Mouse (Mus musculus): ENCODE results near the gene Sdk2.

Gene Sdk2

DNA sequence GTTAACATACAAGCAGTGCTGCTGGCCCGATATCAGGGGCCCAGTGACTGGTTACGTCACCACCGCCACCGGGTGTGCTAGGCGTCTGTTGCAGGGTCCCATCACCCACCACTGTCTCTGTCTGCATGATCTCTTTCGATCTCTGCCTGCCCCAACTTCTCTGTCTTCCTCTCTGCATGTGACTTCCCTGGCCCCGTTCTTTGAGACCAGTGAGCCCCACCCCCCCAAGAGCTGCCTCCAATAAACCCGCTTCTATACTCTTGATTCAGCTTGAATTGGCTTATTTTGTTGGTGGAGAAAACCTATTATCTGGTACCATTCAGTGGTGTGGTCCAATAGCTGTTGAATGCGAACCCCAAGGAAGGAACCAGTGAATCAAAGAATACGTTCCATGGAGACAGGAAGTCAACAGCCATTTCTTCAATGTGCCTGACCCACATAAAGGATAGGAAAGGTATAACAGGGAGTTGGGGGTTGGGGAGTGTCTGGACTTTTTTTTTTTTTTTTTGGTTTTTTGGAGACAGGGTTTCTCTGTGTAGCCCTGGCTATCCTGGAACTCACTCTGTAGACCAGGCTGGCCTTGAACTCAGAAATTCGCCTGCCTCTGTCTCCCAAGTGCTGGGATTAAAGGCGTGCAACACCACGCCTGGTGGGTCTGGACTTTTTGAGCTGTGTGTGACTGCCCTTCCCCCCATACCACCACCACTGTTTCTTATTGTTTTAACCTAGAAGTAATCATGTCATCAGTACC, 279.2 kb downstream of the Sdk2 start:
- no peak for DNase-seq (ENCODE audit: low spot score)

DNA sequence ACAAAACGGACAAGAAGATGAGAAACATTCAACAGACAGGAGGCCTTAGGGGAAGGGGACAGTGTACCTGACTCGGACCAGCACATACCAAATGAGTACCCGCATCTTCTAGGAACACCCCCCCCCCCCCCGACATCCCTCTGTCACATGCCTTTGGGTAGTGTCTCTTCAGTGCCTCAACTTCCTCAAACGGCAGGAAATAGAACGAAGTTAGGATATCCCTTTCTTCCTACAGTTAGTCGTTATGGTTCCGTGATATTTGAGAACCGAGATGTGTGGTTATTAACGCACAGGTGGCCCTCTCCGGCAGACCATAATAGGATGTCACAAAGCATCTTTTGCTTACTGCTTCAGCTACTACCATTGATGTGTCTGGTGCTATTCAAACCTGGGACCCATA, 279.8 kb downstream of the Sdk2 start:
- DNase-seq (ENCODE audit: low spot score) = no peak

DNA sequence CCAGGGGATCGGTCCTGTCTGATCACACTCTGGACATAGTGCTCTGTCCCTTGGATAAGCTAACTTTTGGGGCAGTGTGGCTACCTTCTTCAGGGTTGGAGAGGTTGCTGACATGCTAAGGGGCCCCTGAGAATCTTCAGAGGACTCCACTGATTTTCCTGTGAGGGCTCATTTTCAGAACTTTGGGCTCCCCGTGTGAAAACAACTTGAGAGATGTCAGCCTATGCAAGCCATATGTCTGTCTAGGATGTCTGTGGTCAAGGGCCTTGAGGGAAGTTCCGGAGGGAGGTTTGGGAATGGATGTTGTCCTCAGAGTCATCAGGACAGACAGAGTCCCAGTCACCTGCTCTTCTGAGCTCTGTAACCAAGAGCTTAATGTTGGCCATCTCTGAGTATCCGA, 280.5 kb downstream of the Sdk2 start:
- DNase-seq (ENCODE audit: low spot score) = no peak

DNA sequence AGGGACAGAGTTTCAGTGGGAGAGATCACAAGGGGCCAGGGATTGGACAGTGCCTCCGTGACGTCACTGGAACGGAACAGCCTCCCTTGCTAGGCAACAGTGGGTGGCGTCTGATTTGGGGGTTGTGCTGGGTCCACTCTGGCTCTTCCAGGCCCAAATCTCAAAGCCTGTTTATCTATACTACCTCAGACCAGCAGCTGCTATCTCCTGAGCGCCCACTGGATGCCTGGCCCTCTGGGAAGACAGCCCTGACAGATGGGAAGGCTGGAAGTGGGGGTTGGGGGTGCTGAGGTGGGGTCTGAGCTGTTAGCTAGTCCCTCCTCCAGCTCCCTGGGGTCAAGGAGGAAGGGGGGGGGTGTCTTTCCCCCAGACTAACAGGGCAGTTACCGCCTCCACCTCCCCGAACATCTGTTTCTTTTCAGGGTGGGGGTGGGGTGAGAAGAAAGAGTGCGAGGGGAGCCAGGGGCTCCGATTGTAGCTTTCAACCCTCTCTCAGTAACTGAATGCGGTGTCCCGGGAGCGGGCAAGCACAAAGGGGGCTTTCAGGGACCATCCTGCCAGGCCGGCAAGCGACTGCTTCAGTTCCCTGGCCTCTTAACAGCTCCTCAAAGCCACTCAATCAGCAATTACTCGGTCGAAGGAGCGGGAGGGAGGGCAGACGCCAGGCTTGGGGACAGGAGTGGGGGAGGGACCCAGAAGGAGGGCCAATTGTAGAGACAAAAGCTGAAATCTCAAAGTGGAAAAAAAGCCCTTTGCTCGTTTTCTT, 281.3 kb downstream of the Sdk2 start:
- peak; percentile 69 for DNase-seq (ENCODE audit: low spot score)

DNA sequence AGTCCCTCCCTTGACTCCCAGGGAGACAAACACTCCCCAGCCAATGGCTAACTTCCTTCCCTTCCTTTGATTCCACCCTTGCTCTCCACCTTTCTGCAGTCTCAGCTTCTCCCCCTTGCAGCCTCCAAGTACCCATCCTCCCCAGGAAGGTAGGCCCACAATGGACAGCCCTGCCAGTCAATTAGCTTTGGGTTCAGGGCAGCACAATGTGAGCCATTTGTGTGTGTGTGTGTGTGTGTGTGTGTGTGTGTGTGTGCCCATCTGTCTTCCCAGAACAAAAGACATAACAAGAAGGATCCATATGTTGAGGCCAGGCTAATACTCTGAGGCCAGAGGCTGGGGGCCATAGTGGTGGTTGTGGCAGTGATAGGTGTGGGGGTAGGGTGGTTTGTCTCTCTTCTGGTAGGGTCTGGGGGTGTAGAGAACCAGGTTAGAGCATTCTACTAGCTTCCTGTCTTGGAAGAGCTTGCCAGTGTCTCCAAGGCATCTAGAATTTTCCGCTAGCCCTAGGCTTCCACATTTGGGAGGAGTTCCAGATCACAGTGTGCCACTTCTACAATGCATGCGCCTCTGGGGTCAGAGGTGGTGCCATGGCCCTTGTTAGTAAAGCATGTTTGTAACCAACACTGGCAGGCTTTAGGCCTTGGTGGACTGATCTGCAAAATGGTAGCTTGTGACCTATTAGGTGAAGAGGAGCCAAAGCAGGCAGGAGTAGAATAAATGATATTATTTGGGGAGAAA, 282.0 kb downstream of the Sdk2 start:
- no peak for DNase-seq (ENCODE audit: low spot score)

DNA sequence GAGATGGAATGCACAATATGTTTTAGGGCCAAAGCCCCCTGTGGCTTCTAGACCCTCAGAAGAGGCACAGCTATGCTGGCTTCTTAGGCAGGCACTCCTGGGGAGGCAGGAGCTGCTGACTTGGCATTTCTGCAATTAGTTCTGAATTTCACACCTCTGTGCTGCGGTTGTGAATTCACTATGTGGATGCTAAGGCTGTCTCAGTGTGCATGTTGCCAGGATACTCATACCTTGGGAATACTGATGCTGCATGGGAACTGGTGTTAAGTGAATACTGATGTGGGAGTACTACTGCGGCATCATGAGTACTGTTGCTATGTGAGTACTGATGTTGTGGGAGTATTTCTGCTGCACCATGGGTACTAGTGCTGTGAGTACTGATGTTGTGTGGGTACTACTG, 284.4 kb downstream of the Sdk2 start:
- DNase-seq (ENCODE audit: low spot score) = no peak

DNA sequence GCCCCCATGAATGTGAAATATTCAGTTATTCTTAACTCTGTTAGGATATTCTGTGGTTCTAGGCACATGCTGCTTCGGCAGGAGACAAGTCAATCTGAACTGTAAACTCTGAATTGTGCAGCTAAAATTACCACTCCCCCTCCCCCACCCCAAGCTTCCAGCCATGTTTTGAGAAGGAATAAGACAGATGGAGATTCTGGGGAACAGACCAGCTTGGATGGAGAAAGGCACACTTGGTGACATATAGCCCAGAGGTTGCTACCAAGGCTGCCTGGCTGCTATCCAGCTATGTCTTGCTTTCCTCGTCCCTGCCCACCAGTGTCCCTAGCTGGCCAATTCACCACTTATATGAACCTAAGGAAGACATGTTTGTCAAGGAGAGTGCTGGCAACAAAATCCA, 284.8 kb downstream of the Sdk2 start:
- DNase-seq (ENCODE audit: low spot score) = no peak

DNA sequence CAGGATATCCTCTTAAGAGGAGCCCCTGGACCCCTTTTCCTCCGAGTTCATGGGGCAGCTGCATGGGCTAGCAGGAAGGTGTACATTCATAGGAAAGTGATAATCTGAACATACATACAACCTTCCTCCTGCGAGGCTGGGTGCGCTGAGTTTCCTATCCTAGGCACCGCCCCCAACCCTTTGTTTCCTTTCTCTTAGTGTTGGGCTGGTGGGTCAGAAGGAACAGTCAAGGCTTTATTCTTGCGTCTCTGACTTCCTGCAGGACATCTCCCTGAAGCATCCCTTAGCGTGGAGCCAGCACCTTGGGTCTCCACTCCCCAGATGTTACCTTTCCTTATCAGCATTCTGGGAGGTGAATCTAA, 287.2 kb downstream of the Sdk2 start:
- no peak for DNase-seq (ENCODE audit: low spot score)

DNA sequence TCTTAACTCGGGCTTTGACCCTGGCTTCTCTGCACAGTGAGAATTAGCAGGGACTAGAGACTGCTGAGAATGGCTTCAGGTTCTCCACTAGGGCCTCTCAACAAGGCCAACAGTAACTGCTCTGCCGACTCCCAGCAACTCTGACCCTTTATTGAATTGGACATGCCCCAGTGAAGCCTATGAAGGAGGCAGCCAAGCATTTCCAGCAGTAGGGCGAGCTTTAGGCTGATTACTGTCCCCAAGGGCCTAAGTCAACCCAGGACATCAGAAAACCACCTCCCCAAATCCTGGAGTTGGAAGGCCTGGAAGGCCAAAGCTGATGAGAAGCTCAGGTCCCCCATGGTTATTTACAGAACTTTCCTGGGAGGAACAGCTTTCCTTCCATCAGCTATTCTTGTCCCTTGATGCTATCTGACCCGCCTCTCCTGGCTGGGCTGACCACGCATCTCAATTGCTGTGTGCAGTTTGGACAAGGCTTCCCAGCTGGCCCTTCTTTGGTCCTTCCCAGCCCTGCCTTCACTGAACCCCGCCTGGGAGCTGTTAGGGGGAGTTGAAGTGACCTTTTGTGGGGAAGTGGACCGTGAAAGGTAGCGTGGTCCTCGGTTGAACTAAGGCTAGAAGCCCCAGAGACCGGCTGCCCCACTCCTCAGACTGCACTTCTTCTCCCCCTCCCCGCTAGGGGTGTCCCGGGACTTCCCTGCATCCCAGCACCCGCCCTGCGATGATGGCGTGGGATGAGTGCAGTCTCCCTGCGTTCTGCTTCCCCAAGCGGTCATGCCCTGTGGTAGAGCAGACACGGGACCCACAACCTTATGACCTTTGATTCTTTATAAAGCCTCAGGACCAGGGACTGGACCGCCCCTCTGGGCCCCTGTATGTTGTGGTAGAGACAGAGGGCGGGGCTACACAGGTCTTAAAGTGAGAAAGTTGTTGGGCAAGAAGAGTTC, 287.8 kb downstream of the Sdk2 start:
- no peak for DNase-seq (ENCODE audit: low spot score)

DNA sequence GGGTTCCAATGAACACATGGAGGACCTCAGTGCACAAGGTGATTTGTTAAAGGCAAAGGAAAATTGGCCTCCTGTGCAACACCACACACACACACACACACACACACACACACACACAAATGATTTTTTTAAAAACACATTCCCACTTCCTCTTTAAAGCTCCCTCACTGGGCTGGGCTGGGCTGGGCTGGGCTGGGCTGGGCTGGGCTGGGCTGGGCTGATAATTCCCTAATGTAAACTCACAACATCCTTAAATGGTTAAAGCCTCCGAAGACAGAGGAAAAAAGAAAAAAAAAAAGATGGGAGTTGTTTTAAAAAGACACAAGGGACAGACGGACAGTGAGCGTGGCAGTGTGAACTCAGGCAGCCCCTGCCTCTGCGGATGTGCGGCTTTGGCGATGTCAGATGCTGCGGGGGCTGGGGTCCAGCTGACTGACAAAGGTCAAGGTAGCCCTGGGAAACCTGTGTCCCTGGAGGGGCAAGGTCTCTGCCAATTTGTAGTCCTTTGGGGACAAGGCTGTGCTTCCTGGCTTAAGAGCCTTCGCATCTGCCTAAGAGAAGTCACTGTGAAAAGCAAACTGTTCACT, 288.9 kb downstream of the Sdk2 start:
- DNase-seq (ENCODE audit: low spot score) = no peak

DNA sequence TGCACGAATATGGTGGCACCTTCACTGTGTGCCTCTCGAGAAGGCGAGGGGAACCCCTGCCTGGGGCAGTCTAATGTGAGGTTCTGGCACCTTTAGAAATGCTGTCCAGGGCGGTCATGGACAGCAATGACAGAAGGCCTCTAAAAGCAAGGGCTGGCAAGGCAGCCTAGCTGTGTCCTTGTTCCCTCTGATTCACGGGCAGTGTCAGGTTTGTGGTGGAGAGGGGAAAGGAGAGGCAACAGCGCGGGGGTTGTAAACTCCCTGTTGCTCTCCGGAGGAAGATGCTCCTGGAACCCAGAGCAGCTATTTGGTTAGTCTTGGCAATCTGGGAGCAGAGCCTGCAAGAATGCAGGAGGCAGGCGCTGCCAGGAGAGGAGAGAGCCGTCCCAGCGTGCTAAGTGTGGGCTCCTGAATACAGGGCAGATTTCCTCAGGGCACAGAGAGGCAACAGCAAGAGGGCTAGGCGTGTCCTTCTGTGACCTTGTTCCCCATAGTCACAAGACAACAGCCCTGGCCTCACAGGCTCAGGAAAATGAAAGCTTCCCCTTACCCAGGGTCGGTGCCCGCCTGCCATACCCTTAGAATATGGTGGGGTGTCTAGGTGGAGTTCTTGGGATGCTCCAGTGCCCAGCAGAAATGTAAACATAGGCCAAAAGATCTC, 289.9 kb downstream of the Sdk2 start:
- no peak for DNase-seq (ENCODE audit: low spot score)

DNA sequence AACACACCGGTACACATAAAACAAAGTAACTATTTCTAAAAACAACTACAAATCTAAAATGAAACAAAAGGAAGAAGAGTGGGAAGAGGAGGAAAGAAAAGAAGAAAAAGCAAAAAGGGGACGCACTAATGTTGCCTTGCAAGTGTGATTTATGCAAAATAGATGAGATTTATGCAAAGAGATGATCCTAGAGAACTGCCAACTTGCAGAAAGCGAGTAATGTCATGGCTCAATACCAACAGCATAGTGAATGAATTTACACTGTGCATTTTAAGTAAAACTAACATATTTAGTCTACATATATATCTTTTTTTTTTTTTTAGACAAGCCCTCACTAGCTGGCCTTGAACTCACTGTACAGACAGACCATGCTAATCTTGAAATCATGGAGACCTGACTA, 292.1 kb downstream of the Sdk2 start:
- DNase-seq (ENCODE audit: low spot score) = no peak

DNA sequence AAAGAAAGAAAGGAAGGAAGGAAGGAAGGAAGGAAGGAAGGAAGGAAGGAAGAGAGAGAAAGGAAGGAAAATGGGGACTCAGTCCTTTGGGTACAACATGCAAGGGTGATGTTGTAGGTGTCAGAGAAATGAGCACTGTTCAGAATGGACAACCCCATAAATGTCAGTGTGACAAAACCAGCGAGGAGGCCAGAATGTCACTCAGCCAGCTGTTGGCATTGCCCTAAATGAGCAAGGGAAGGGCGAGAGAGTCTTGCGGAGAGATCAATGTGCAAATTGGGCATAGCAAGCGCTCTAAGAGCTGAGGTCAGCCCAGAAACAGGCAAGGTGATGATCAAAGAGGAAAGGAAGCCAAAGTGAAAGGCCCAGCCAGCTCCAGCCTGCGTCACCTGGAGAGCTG, 293.7 kb downstream of the Sdk2 start:
- no peak for DNase-seq (ENCODE audit: low spot score)

DNA sequence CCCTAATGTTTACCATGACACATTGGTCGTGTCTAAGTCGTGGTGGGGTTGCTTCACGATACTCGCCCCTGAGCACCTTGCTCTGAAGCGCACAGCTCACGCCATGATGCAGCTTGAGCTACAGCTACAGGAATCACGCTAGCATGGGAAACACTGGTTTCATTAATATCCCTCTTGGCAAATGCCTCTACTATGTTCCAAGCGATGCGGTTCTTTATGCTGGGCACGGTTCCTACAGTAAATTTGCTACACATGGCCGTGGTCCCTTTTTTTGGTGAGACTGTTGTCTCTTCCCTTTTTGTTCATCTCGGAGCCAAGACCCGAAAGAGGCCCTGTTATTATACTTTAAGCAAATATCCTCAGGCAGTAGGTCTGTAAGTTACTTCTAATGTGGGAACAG, 295.7 kb downstream of the Sdk2 start:
- DNase-seq (ENCODE audit: low spot score) = no peak

DNA sequence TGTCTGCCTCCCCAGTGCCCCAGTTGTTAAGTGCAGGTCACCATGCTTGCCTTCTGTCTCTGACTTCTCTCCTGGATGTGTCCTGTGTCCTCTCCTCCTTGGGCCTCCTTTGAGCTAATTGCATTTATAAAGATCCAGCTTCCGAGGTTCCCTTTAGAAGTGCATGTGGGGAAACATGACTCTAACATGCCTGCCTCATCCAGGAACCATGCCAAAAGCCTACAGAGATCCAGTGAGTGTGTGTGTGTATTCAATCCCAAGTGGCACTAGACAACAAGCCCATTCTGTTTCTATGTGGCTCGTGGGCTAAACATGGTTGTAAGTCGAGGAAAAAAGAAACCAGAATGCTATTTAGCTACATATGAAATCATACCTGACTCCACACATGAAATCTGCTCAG, 298.5 kb downstream of the Sdk2 start:
- no peak for DNase-seq (ENCODE audit: low spot score)

DNA sequence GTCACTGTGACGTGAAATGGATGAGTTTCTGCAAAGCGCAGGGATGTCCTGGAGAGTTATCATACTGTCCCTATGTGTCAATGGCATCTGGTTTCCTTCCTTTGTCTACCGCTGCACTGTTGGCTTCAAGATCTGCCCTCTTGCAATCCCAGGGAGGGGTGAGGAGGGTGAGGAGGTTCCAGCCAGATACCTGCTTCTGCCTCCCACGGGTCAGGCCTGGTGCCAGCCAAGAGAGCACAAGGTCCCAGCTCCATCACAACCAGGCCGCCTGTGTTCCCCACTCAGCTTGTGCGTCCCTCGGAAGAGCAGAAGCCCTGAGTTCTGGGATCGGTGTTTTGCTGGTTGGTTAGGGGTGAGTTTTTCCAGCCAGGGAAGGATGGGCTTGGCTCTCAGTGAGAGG, 299.6 kb downstream of the Sdk2 start:
- DNase-seq (ENCODE audit: low spot score) = no peak

DNA sequence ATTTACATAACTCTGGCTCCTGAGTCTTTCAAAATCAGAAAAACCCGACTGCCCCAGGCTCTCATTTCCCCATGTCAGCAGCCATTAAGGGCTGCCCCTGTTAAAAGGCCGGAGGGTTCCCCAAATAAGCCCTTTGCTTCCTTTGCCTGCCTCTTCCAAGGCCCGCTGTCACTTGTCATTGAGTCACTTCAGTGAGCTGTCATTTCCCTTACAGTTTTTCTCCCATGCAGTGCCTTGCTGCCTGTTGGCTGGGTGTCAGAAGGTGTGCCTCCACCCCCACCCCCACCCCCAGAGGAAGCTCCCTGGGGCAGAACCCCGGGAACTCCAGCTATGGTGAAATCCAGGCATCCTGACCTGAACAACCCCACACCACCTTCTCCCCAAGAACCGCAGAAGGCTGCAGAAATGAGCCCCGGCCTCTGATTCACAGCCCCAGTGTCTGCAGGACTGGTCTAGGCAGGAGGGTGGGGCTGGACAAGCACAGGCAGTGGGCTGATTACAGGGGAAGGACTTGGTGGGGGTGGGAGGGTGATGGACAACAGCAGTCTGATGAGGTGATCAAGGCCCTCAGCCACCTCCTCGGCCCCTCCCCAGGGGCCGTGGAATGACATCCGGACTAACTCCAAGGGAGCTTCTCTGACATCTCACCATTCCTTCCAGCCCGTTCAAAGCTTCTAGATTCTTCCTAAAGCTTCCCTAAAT, 300.4 kb downstream of the Sdk2 start:
- DNase-seq (ENCODE audit: low spot score) = no peak

DNA sequence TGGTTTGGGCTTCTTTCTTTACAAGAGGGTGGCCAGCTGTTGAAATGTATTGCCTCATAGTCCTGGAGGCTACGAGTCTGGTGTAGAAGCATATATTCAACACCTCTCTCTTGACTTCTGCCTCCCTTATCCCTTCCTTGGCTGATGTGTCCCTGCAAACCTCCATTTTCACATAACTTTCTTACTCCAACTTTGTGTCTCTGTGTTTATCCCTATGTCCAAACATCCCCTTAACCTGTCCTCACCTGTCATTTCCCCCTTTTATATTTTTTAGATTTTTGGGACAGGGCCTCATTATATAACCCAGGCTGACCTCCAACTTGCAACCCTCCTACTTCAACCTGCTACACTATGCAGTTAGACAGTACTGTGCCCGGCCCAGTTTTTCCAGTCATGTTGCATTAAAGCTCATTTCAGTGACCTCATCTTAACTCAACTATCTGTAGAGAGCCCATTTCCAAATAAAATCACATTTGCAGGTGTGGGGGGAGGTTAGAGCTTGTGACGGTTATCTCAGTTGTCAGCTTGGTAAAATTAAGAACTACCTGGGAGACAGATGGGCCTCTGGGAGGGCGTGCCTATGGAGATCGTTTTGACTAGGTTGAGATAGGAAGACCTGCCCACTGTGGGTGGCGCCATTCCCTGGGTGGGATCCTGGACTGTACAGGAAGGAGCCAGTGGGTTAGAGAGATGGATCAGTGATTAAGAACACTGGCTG, 302.6 kb downstream of the Sdk2 start:
- DNase-seq (ENCODE audit: low spot score) = no peak

DNA sequence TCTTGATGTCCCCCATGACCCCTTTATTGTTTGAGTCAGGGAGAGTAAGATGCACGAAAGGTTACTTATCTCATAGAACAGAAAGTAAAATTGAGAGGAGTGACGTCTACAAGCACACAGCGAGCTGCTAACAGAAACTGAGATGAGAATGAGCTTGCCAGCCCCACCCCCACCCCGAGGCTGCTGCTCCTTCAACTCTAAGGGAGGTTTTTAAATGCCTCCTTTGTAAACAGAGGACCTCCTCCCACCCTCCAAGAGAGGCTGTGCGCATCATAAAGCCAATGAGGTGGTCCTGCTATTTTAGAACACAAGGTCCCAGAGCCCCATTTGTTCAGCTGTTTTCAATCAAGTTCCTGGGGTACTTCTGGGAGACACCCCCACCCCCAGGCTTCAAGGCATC, 303.4 kb downstream of the Sdk2 start:
- DNase-seq (ENCODE audit: low spot score) = no peak

Data from testis, postnatal 10 days (tissue).